Mouse (Mus musculus): Measurements from ENCODE around the gene Vars2. TPM values are rescaled to one million over a fixed set of nuclear protein-coding genes. Genes with fewer than 3 reads are reported as not detected.

Gene Vars2
- polyA plus RNA-seq, 1 experiment from 2014 or later, result 22.4 TPM

DNA sequence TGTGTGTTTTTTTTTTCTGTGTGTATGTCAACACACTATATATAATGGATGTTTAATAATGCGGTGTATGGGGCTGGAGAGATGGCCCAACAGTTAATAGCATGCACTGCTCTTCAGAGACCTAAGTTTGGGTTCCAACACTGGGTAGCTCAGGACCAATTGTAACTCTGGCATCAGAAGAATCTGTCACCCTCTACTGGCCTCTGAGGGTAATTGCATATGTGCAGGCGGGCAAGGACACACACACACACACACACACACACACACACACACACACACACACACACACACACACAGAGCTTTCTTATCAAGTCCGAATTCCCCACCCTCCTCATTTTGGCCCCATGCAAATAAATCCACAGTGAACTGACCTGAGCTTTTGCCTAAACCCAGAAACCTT lies 32.2 kb downstream of the Vars2 start:
- Histone ChIP-seq H3K4me1 (ENCODE audit: insufficient read depth) (peaks cover 17% of the 10 kb centered on the region), H3K9ac (no peak overlapping the region), H3K36me3 (ENCODE audit: insufficient read depth) (no peaks in the 10 kb centered on the region), H3K4me2 (no peak overlapping the region), H3K27me3 (ENCODE audit: insufficient read depth, low read length) (no peaks in the 10 kb centered on the region), H3K9me3 (ENCODE audit: low read depth, low read length) (no peaks in the 10 kb centered on the region), H3K4me3 (ENCODE audit: low read depth, low read length) (no peak overlapping the region), H3K27ac (ENCODE audit: low read depth) (no peak overlapping the region)
- ATAC-seq (ENCODE audit: insufficient read depth), result no peak
- TF ChIP-seq CTCF (IDR thresholded peaks at IDR 0.05; ENCODE audit: low read depth), result peak; percentile 33
- WGBS, result 68% methylated on average over 3 of the region's 3 CpGs
- no peak for DNase-seq

GRCm38 (mm10) chr17:35633992-35634391 lies 33.4 kb downstream of the Vars2 start:
- Histone ChIP-seq H3K27ac (ENCODE audit: low read depth) (peak overlapping the region; percentile 9; the same call in 1 of the 2 replicates), H3K4me1 (ENCODE audit: insufficient read depth) (peaks cover 17% of the 10 kb centered on the region), H3K9ac (no peak overlapping the region), H3K36me3 (ENCODE audit: insufficient read depth) (no peaks in the 10 kb centered on the region), H3K4me3 (ENCODE audit: low read depth, low read length) (no peak overlapping the region), H3K27me3 (ENCODE audit: insufficient read depth, low read length) (no peaks in the 10 kb centered on the region), H3K4me2 (no peak overlapping the region), H3K9me3 (ENCODE audit: low read depth, low read length) (no peaks in the 10 kb centered on the region)
- 15% methylated on average over 1 of the region's 1 CpGs for WGBS
- ATAC-seq (ENCODE audit: insufficient read depth), result peak; percentile 39
- peak; percentile 78 for DNase-seq
- TF ChIP-seq CTCF (IDR thresholded peaks at IDR 0.05; ENCODE audit: low read depth), result peak; percentile 71

DNA sequence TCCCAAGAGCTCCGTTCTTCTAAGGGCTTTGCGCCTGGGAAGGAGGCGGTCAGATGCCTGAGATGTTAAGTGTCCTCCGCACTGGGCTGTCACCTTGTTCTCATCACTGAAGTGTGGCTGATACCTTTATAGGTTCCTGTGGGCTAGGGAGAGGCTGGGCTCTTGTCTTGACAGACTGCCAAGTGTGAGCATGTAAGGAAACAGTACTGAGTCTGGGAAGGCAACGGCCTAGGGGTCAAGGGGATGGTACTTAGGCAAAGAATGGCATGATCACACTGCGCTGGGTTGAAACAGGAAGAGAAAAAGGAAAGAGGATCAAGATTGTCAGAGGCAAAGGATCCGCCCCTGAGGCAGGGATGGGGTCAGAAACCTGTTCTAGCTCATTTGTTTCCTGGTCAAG lies 40.9 kb downstream of the Vars2 start, which contains the start of gene Gm9573:
Gm9573 (minus strand) TSS at position 101 of the 400 bp plus-strand sequence.
- no peaks in the 10 kb centered on the region for H3K36me3 ChIP-seq (ENCODE audit: insufficient read depth)

GRCm38 (mm10) chr17:35617127-35617526 lies 50.3 kb downstream of the Vars2 start:
- ATAC-seq (ENCODE audit: insufficient read depth) (no peak), DNase-seq (no peak)
- Histone ChIP-seq H3K4me1 (ENCODE audit: insufficient read depth) (no peaks in the 10 kb centered on the region), H3K9ac (no peak overlapping the region), H3K27ac (ENCODE audit: low read depth) (no peak overlapping the region), H3K4me3 (ENCODE audit: low read depth, low read length) (no peak overlapping the region), H3K4me2 (no peak overlapping the region), H3K27me3 (ENCODE audit: insufficient read depth, low read length) (no peaks in the 10 kb centered on the region), H3K36me3 (ENCODE audit: insufficient read depth) (no peaks in the 10 kb centered on the region), H3K9me3 (ENCODE audit: low read depth, low read length) (no peaks in the 10 kb centered on the region)
- TF ChIP-seq CTCF (IDR thresholded peaks at IDR 0.05; ENCODE audit: low read depth), result no peak
- WGBS, result 64% methylated on average over 4 of the region's 4 CpGs

More for the DNA sequence above, 40.9 kb downstream of the Vars2 start, which contains the start of gene Gm9573:
- no peak within 1 kb of the TSS for H3K9ac ChIP-seq
- no peaks in the 10 kb centered on the region for H3K9me3 ChIP-seq (ENCODE audit: low read depth, low read length)
- peaks cover 3% of the 10 kb centered on the region; the same call in 1 of the 2 replicates for H3K4me1 ChIP-seq (ENCODE audit: insufficient read depth)
- WGBS, result 73% methylated on average over 7 of the region's 7 CpGs
- H3K4me3 ChIP-seq (ENCODE audit: low read depth, low read length), result no peak within 1 kb of the TSS
- no peak for TF ChIP-seq CTCF (IDR thresholded peaks at IDR 0.05; ENCODE audit: low read depth)
- H3K27ac ChIP-seq (ENCODE audit: low read depth), result no peak within 1 kb of the TSS
- no peak for DNase-seq
- no peak for ATAC-seq (ENCODE audit: insufficient read depth)
- H3K4me2 ChIP-seq, result no peak within 1 kb of the TSS
- no peaks in the 10 kb centered on the region for H3K27me3 ChIP-seq (ENCODE audit: insufficient read depth, low read length)

Other genes starting within 250 kb of the Vars2 start
- 0.54 and 0.61 TPM in 2 replicates for gene H2-Q6, start 242.7 kb downstream of the Vars2 start, polyA plus RNA-seq (2014; fragmentation: Nextera tagmentation; extraction: Ambion mirVana)
- 6.9 and 7.3 TPM in 2 replicates for gene H2-Q7, start 228.4 kb downstream of the Vars2 start, polyA plus RNA-seq (2014; fragmentation: Nextera tagmentation; extraction: Ambion mirVana)
- gene H2-Q10, start 197.5 kb downstream of the Vars2 start, polyA plus RNA-seq (2014; fragmentation: Nextera tagmentation; extraction: Ambion mirVana), result 0.08 and 0.28 TPM in 2 replicates
- gene Pou5f1, start 161.6 kb downstream of the Vars2 start, polyA plus RNA-seq (2014; fragmentation: Nextera tagmentation; extraction: Ambion mirVana), result 0.18 TPM in 1 of 2 replicates, not detected in the other
- gene Tcf19, start 150.8 kb downstream of the Vars2 start, polyA plus RNA-seq (2014; fragmentation: Nextera tagmentation; extraction: Ambion mirVana), result 83.9 and 89.3 TPM in 2 replicates
- gene Cchcr1, start 150.5 kb downstream of the Vars2 start, polyA plus RNA-seq (2014; fragmentation: Nextera tagmentation; extraction: Ambion mirVana), result 15.2 and 20.3 TPM in 2 replicates
- gene Psors1c2, start 134.4 kb downstream of the Vars2 start, polyA plus RNA-seq (2014; fragmentation: Nextera tagmentation; extraction: Ambion mirVana), result 0.82 and 0.84 TPM in 2 replicates
- gene Cdsn, start 115.5 kb downstream of the Vars2 start, polyA plus RNA-seq (2014; fragmentation: Nextera tagmentation; extraction: Ambion mirVana), result 0.07 TPM in 1 of 2 replicates, not detected in the other
- not detected in 2 replicates for gene 2300002M23Rik, start 100.1 kb downstream of the Vars2 start, polyA plus RNA-seq (2014; fragmentation: Nextera tagmentation; extraction: Ambion mirVana)
- 61.3 and 64.3 TPM in 2 replicates for gene Sfta2, start 66.0 kb downstream of the Vars2 start, polyA plus RNA-seq (2014; fragmentation: Nextera tagmentation; extraction: Ambion mirVana)
- gene Gm9573, start 41.0 kb downstream of the Vars2 start, polyA plus RNA-seq (2014; fragmentation: Nextera tagmentation; extraction: Ambion mirVana), result not detected in 2 replicates
- 1.0 and 1.4 TPM in 2 replicates for gene Mucl3, start 23.9 kb downstream of the Vars2 start, polyA plus RNA-seq (2014; fragmentation: Nextera tagmentation; extraction: Ambion mirVana)
- gene Gtf2h4, start 6.1 kb upstream of the Vars2 start, polyA plus RNA-seq (2014; fragmentation: Nextera tagmentation; extraction: Ambion mirVana), result 47.4 and 49.3 TPM in 2 replicates
- 32.9 and 38.2 TPM in 2 replicates for gene Ddr1, start 37.0 kb upstream of the Vars2 start, polyA plus RNA-seq (2014; fragmentation: Nextera tagmentation; extraction: Ambion mirVana)
- 5.0 and 7.1 TPM in 2 replicates for gene Ier3, start 154.1 kb upstream of the Vars2 start, polyA plus RNA-seq (2014; fragmentation: Nextera tagmentation; extraction: Ambion mirVana)
- 30.9 and 32.5 TPM in 2 replicates for gene Flot1, start 155.6 kb upstream of the Vars2 start, polyA plus RNA-seq (2014; fragmentation: Nextera tagmentation; extraction: Ambion mirVana)
- 1,155 and 1,206 TPM in 2 replicates for gene Tubb5, start 170.7 kb upstream of the Vars2 start, polyA plus RNA-seq (2014; fragmentation: Nextera tagmentation; extraction: Ambion mirVana)
- 19.5 and 21.6 TPM in 2 replicates for gene Mdc1, start 173.9 kb upstream of the Vars2 start, polyA plus RNA-seq (2014; fragmentation: Nextera tagmentation; extraction: Ambion mirVana)
- gene Nrm, start 193.7 kb upstream of the Vars2 start, polyA plus RNA-seq (2014; fragmentation: Nextera tagmentation; extraction: Ambion mirVana), result 69.2 and 72.0 TPM in 2 replicates
- 24.0 and 24.7 TPM in 2 replicates for gene Ppp1r18, start 198.0 kb upstream of the Vars2 start, polyA plus RNA-seq (2014; fragmentation: Nextera tagmentation; extraction: Ambion mirVana)
- gene Dhx16, start 212.2 kb upstream of the Vars2 start, polyA plus RNA-seq (2014; fragmentation: Nextera tagmentation; extraction: Ambion mirVana), result 40.8 and 42.9 TPM in 2 replicates
- gene 2310061I04Rik, start 229.8 kb upstream of the Vars2 start, polyA plus RNA-seq (2014; fragmentation: Nextera tagmentation; extraction: Ambion mirVana), result 21.0 and 25.4 TPM in 2 replicates
- gene Atat1, start 242.5 kb upstream of the Vars2 start, polyA plus RNA-seq (2014; fragmentation: Nextera tagmentation; extraction: Ambion mirVana), result 72.2 and 77.9 TPM in 2 replicates
- 84.5 and 89.1 TPM in 2 replicates for gene Mrps18b, start 248.8 kb upstream of the Vars2 start, polyA plus RNA-seq (2014; fragmentation: Nextera tagmentation; extraction: Ambion mirVana)
- 36.3 and 38.5 TPM in 2 replicates for gene Ppp1r10, start 248.8 kb upstream of the Vars2 start, polyA plus RNA-seq (2014; fragmentation: Nextera tagmentation; extraction: Ambion mirVana)